Mouse (Mus musculus) ES-E14 (cell line): ENCODE results near the gene Plscr3.

Source experiments
- CHD2 ChIP-seq: IDR thresholded peaks from 2 replicates; pipeline ENCODE4 v1.6.1; 2014; ENCODE audit warnings: mild to moderate bottlenecking, low read depth, low read length, inconsistent platforms
- HCFC1 ChIP-seq: IDR thresholded peaks from 2 replicates; pipeline ENCODE4 v1.6.1; 2012; ENCODE audit warnings: low read length, inconsistent platforms, borderline replicate concordance; ENCODE audit not compliant: insufficient read depth
- ZNF384 ChIP-seq: IDR thresholded peaks from 2 replicates; pipeline ENCODE4 v1.6.1; 2012; ENCODE audit warnings: low read depth, low read length, inconsistent platforms

GRCm38 (mm10) chr11:69835966-69836335 is 10.2 kb upstream of the Plscr3 start:
- TF ChIP-seq HCFC1, result no peak
- no peak for TF ChIP-seq CHD2
- TF ChIP-seq ZNF384, result no peak
